In genomic region chr14:40927041-40927440, GRCm38 (mm10) we compare ENCODE assay signal across 9 mouse cellular contexts. TPM values are rescaled to one million over a fixed set of nuclear protein-coding genes. Genes with fewer than 3 reads are reported as not detected.
DNase-seq lines count a peak whose midpoint lies in the region; ATAC-seq and TF ChIP-seq lines count a peak whose summit lies in the region.
"Had no signal": no experiment of that assay in that cellular context is flagged by ENCODE, and none has a peak within 500 bp of the region (broad histone marks: within the 10 kb centered on the region; RNA-seq: fewer than 3 reads in every experiment).

No protein-coding gene starts in this region.

- no peak overlapping the region for H3K4me3 ChIP-seq in heart, adult 2 months
- no peak overlapping the region for H3K4me3 ChIP-seq in midbrain, embryonic 16.5 days (ENCODE audit: low read depth, low read length)
- no peak overlapping the region for H3K4me3 ChIP-seq in midbrain, embryonic 11.5 days (ENCODE audit: low read depth, low read length)
- no peak overlapping the region for H3K4me3 ChIP-seq in liver, embryonic 12.5 days
- H3K4me3 ChIP-seq: embryonic facial prominence, embryonic 15.5 days had no signal

- ATAC-seq in midbrain, embryonic 16.5 days, result 0 out of 2 replicates have a peak, but pooled peaks have one; percentile 32
- no peak for ATAC-seq in midbrain, embryonic 11.5 days (ENCODE audit: low FRiP score)
- ATAC-seq in liver, embryonic 12.5 days, result 0 out of 2 replicates have a peak, but pooled peaks have one; percentile 19

- no peak overlapping the region for H3K9ac ChIP-seq in heart, adult 2 months (ENCODE audit: low read depth, low read length)
- H3K9ac ChIP-seq in midbrain, embryonic 16.5 days (ENCODE audit: low read depth, low read length), result no peak overlapping the region
- no peak overlapping the region for H3K9ac ChIP-seq in midbrain, embryonic 11.5 days (ENCODE audit: low read length)
- no peak overlapping the region for H3K9ac ChIP-seq in liver, embryonic 12.5 days
- H3K9ac ChIP-seq: embryonic facial prominence, embryonic 15.5 days had no signal

- H3K4me1 ChIP-seq in heart, adult 2 months (ENCODE audit: control insufficient read depth, insufficient read depth, low read length), result peaks cover 30% of the 10 kb centered on the region
- 0 out of 2 replicates have a peak, but pooled peaks cover 2% of the 10 kb centered on the region for H3K4me1 ChIP-seq in midbrain, embryonic 16.5 days (ENCODE audit: control insufficient read depth, insufficient read depth, low read length)
- peaks cover 2% of the 10 kb centered on the region; the same call in 1 of the 2 replicates for H3K4me1 ChIP-seq in midbrain, embryonic 11.5 days (ENCODE audit: control insufficient read depth, insufficient read depth, low read length)
- peaks cover 97% of the 10 kb centered on the region for H3K4me1 ChIP-seq in liver, embryonic 12.5 days

- WGBS in heart, adult 2 months, result 39% methylated on average over 2 of the region's 2 CpGs
- WGBS in midbrain, embryonic 16.5 days, result 88% methylated on average over 2 of the region's 2 CpGs
- 85% methylated on average over 2 of the region's 2 CpGs for WGBS in midbrain, embryonic 11.5 days
- 52% methylated on average over 2 of the region's 2 CpGs for WGBS in liver, embryonic 12.5 days (ENCODE audit: insufficient replicate concordance)

- intact Hi-C loops in heart, adult 2 months (cut with DNase I), result no loop called here

- no peak overlapping the region for H3K4me2 ChIP-seq in midbrain, embryonic 16.5 days (ENCODE audit: low read length)
- no peak overlapping the region for H3K4me2 ChIP-seq in midbrain, embryonic 11.5 days
- H3K4me2 ChIP-seq in liver, embryonic 12.5 days, result no peak overlapping the region
- H3K4me2 ChIP-seq: embryonic facial prominence, embryonic 15.5 days had no signal

- no peak for DNase-seq in heart, adult 2 months
- DNase-seq in heart, adult 8-10 months (ENCODE audit: low spot score), result no peak
- no peak for DNase-seq in midbrain, embryonic 11.5 days (ENCODE audit: low spot score, missing footprints)
- peak; percentile 39 for DNase-seq in thymus, postnatal 4 days
- no peak for DNase-seq in layer of hippocampus, adult 18-20 months (ENCODE audit: low spot score in 2 of 2)
- DNase-seq in gastrocnemius, adult 18-20 months (ENCODE audit: low spot score), result no peak

- TF ChIP-seq EP300 in heart, adult 2 months (IDR thresholded peaks at IDR 0.05; ENCODE audit: insufficient read depth, low read depth, low read length), result no peak

- no peaks in the 10 kb centered on the region for H3K79me2 ChIP-seq in heart, adult 2 months (replicated peaks; ENCODE audit: control insufficient read depth, insufficient read depth, low read length)

- TF ChIP-seq POLR2A in heart, adult 2 months (IDR thresholded peaks at IDR 0.05; ENCODE audit: insufficient read depth, low read depth, low read length), result no peak

- peaks cover 16% of the 10 kb centered on the region for H3K36me3 ChIP-seq in heart, adult 2 months (ENCODE audit: control insufficient read depth, insufficient read depth, low read length)
- H3K36me3 ChIP-seq in midbrain, embryonic 16.5 days (ENCODE audit: control insufficient read depth, insufficient read depth, low read length), result no peaks in the 10 kb centered on the region
- no peaks in the 10 kb centered on the region; the same call in 1 of the 2 replicates for H3K36me3 ChIP-seq in midbrain, embryonic 11.5 days (ENCODE audit: control insufficient read depth, insufficient read depth, low read length)
- peaks cover 27% of the 10 kb centered on the region; the same call in 1 of the 2 replicates for H3K36me3 ChIP-seq in liver, embryonic 12.5 days
- H3K36me3 ChIP-seq: embryonic facial prominence, embryonic 15.5 days had no signal

- no peaks in the 10 kb centered on the region for H3K27me3 ChIP-seq in heart, adult 2 months (ENCODE audit: control insufficient read depth, insufficient read depth, low read length)
- H3K27me3 ChIP-seq in midbrain, embryonic 16.5 days (ENCODE audit: control insufficient read depth, insufficient read depth, low read depth, low read length), result no peaks in the 10 kb centered on the region
- H3K27me3 ChIP-seq in midbrain, embryonic 11.5 days (ENCODE audit: control insufficient read depth, insufficient read depth, low read length), result no peaks in the 10 kb centered on the region
- no peaks in the 10 kb centered on the region for H3K27me3 ChIP-seq in liver, embryonic 12.5 days (replicated peaks)
- H3K27me3 ChIP-seq: embryonic facial prominence, embryonic 15.5 days had no signal

- peak; percentile 11; the same call in 1 of the 2 replicates for TF ChIP-seq CTCF in heart, adult 2 months (IDR thresholded peaks at IDR 0.05)

- no peak overlapping the region for H3K27ac ChIP-seq in heart, adult 2 months
- no peak overlapping the region for H3K27ac ChIP-seq in midbrain, embryonic 16.5 days (ENCODE audit: low read length)
- no peak overlapping the region for H3K27ac ChIP-seq in midbrain, embryonic 11.5 days (ENCODE audit: low read depth, low read length)
- peak overlapping the region; percentile 12; the same call in 1 of the 2 replicates for H3K27ac ChIP-seq in liver, embryonic 12.5 days
- H3K27ac ChIP-seq: embryonic facial prominence, embryonic 15.5 days had no signal

- H3K9me3 ChIP-seq in midbrain, embryonic 16.5 days (replicated peaks; ENCODE audit: control insufficient read depth, low read length, poor library complexity, severe bottlenecking), result no peaks in the 10 kb centered on the region
- no peaks in the 10 kb centered on the region for H3K9me3 ChIP-seq in midbrain, embryonic 11.5 days (ENCODE audit: control insufficient read depth, low read length)
- no peaks in the 10 kb centered on the region for H3K9me3 ChIP-seq in liver, embryonic 12.5 days (replicated peaks)
- H3K9me3 ChIP-seq: embryonic facial prominence, embryonic 15.5 days had no signal

RNA-seq across cellular contexts. Expression of gene Sh2d4b, which starts 34.0 kb away (rescaled TPM):
- total RNA-seq in heart, adult 2 months (2021), result 1 to 10 TPM in 1 of 2 experiments, under 1 TPM in 1; 0.84 to 1.1 TPM
- polyA plus RNA-seq in heart, adult 2 months (2012; rRNA removed), result 0.14 and 0.18 TPM in 2 replicates
- under 1 TPM; 0.53 to 0.80 (median 0.66) TPM for total RNA-seq in heart, adult 8-10 months (2022)
- polyA plus RNA-seq in midbrain, embryonic 16.5 days (2015; fragmentation: Nextera tagmentation; extraction: Ambion mirVana), result 0.99 and 1.6 TPM in 2 replicates
- 0.76 and 0.78 TPM in 2 replicates for polyA plus RNA-seq in midbrain, embryonic 11.5 days (2014; fragmentation: Nextera tagmentation; extraction: Ambion mirVana)
- polyA plus RNA-seq in liver, embryonic 12.5 days (2016; fragmentation: Nextera tagmentation; extraction: Ambion mirVana), result 0.16 and 0.20 TPM in 2 replicates
- 1 to 10 TPM in 1 of 2 experiments, under 1 TPM in 1; 0.91 to 1.7 TPM for total RNA-seq in layer of hippocampus, adult 18-20 months (2021)
- total RNA-seq in gastrocnemius, adult 18-20 months (2021), result under 1 TPM; 0.09 to 0.14 TPM

RNA-seq across cellular contexts. Expression of gene Tspan14, which starts 39.6 kb away (rescaled TPM):
- total RNA-seq in heart, adult 2 months (2021), result 10 to 100 TPM; 11.8 to 18.6 TPM
- polyA plus RNA-seq in heart, adult 2 months (2012; rRNA removed), result 25.7 and 26.4 TPM in 2 replicates
- 10 to 100 TPM in 2 of 4 experiments, 1 to 10 TPM in 2; 9.8 to 18.6 (median 10.8) TPM for total RNA-seq in heart, adult 8-10 months (2022)
- 61.7 and 66.1 TPM in 2 replicates for polyA plus RNA-seq in midbrain, embryonic 16.5 days (2015; fragmentation: Nextera tagmentation; extraction: Ambion mirVana)
- polyA plus RNA-seq in midbrain, embryonic 11.5 days (2014; fragmentation: Nextera tagmentation; extraction: Ambion mirVana), result 99.5 and 101 TPM in 2 replicates
- polyA plus RNA-seq in liver, embryonic 12.5 days (2016; fragmentation: Nextera tagmentation; extraction: Ambion mirVana), result 44.5 and 44.6 TPM in 2 replicates
- 10 to 100 TPM; 30.5 to 33.7 TPM for total RNA-seq in layer of hippocampus, adult 18-20 months (2021)
- 10 to 100 TPM; 10.6 to 13.1 TPM for total RNA-seq in gastrocnemius, adult 18-20 months (2021)
